Mouse (Mus musculus): ENCODE measurements around the gene Kcnj15. TPM values are rescaled to one million over a fixed set of nuclear protein-coding genes. Genes with fewer than 3 reads are reported as not detected.

The Kcnj15 gene
- polyA plus RNA-seq, 1 experiment from 2014 or later, result 0.14 TPM

- Histone ChIP-seq H3K4me1 (no peaks in the 10 kb centered on the region), H3K4me2 (replicated peaks) (no peak overlapping the region), H3K9ac (no peak overlapping the region), H3K27ac (no peak overlapping the region), H3K4me3 (no peak overlapping the region), H3K36me3 (no peaks in the 10 kb centered on the region), H3K9me3 (no peaks in the 10 kb centered on the region), H3K27me3 (replicated peaks) (no peaks in the 10 kb centered on the region)
- ATAC-seq (ENCODE audit: low FRiP score, low read depth), result no peak
- 81% methylated on average over 7 of the region's 7 CpGs for WGBS
Observed at GRCm38 (mm10) chr16:95225285-95225684, 32.1 kb upstream of the Kcnj15 start.

- ATAC-seq (ENCODE audit: low FRiP score, low read depth), result no peak
- 91% methylated on average over 4 of the region's 4 CpGs for WGBS
- H3K27ac ChIP-seq, result no peak overlapping the region
Observed at GRCm38 (mm10) chr16:95231768-95232167, 25.6 kb upstream of the Kcnj15 start.

GRCm38 (mm10) chr16:95234891-95235548 lies 22.3 kb upstream of the Kcnj15 start:
- no peak overlapping the region for H3K4me3 ChIP-seq
- no peaks in the 10 kb centered on the region for H3K4me1 ChIP-seq
- H3K9ac ChIP-seq, result no peak overlapping the region
- H3K9me3 ChIP-seq, result no peaks in the 10 kb centered on the region
- H3K4me2 ChIP-seq (replicated peaks), result no peak overlapping the region
- no peaks in the 10 kb centered on the region for H3K27me3 ChIP-seq (replicated peaks)
- no peak overlapping the region for H3K27ac ChIP-seq
- H3K36me3 ChIP-seq, result no peaks in the 10 kb centered on the region
- WGBS, result 88% methylated on average over 2 of the region's 2 CpGs
- no peak for ATAC-seq (ENCODE audit: low FRiP score, low read depth)

More at GRCm38 (mm10) chr16:95231768-95232167, 25.6 kb upstream of the Kcnj15 start:
- Histone ChIP-seq H3K4me1 (no peaks in the 10 kb centered on the region), H3K9me3 (no peaks in the 10 kb centered on the region), H3K27me3 (replicated peaks) (no peaks in the 10 kb centered on the region), H3K36me3 (no peaks in the 10 kb centered on the region), H3K4me2 (replicated peaks) (no peak overlapping the region), H3K4me3 (no peak overlapping the region), H3K9ac (no peak overlapping the region)

- Histone ChIP-seq H3K27ac (no peak overlapping the region), H3K9me3 (no peaks in the 10 kb centered on the region), H3K4me3 (no peak overlapping the region), H3K4me2 (replicated peaks) (no peak overlapping the region), H3K27me3 (replicated peaks) (no peaks in the 10 kb centered on the region), H3K36me3 (no peaks in the 10 kb centered on the region), H3K4me1 (no peaks in the 10 kb centered on the region), H3K9ac (no peak overlapping the region)
- 83% methylated on average over 7 of the region's 7 CpGs for WGBS
- ATAC-seq (ENCODE audit: low FRiP score, low read depth), result no peak
Observed at GRCm38 (mm10) chr16:95239209-95239925, 18.0 kb upstream of the Kcnj15 start.

- Histone ChIP-seq H3K27me3 (replicated peaks) (no peaks in the 10 kb centered on the region), H3K9me3 (no peaks in the 10 kb centered on the region), H3K36me3 (no peaks in the 10 kb centered on the region), H3K9ac (no peak overlapping the region), H3K4me1 (no peaks in the 10 kb centered on the region), H3K27ac (no peak overlapping the region), H3K4me2 (replicated peaks) (no peak overlapping the region), H3K4me3 (no peak overlapping the region)
- 70% methylated on average over 5 of the region's 5 CpGs for WGBS
- no peak for ATAC-seq (ENCODE audit: low FRiP score, low read depth)
Observed at GRCm38 (mm10) chr16:95240688-95241087, 16.7 kb upstream of the Kcnj15 start.

- Histone ChIP-seq H3K4me1 (no peaks in the 10 kb centered on the region), H3K4me3 (no peak overlapping the region), H3K9me3 (no peaks in the 10 kb centered on the region), H3K27ac (no peak overlapping the region), H3K27me3 (replicated peaks) (no peaks in the 10 kb centered on the region), H3K36me3 (no peaks in the 10 kb centered on the region), H3K9ac (no peak overlapping the region), H3K4me2 (replicated peaks) (no peak overlapping the region)
- WGBS, result 84% methylated on average over 4 of the region's 4 CpGs
- ATAC-seq (ENCODE audit: low FRiP score, low read depth), result no peak
Observed at GRCm38 (mm10) chr16:95241581-95241980, 15.8 kb upstream of the Kcnj15 start.

- 94% methylated on average over 4 of the region's 4 CpGs for whole genome bisulfite sequencing
- Histone ChIP-seq H3K27me3 (replicated peaks) (no peaks in the 10 kb centered on the region), H3K4me1 (no peaks in the 10 kb centered on the region), H3K4me2 (replicated peaks) (no peak overlapping the region), H3K27ac (no peak overlapping the region), H3K9me3 (no peaks in the 10 kb centered on the region), H3K4me3 (no peak overlapping the region), H3K36me3 (no peaks in the 10 kb centered on the region), H3K9ac (no peak overlapping the region)
- no peak for ATAC-seq (ENCODE audit: low FRiP score, low read depth)
Observed at GRCm38 (mm10) chr16:95242114-95242513, 15.2 kb upstream of the Kcnj15 start.

- no peaks in the 10 kb centered on the region for H3K27me3 ChIP-seq (replicated peaks)
- 90% methylated on average over 1 of the region's 1 CpGs for WGBS
- no peaks in the 10 kb centered on the region for H3K4me1 ChIP-seq
- H3K4me2 ChIP-seq (replicated peaks), result no peak overlapping the region
- H3K36me3 ChIP-seq, result no peaks in the 10 kb centered on the region
- H3K9ac ChIP-seq, result no peak overlapping the region
- ATAC-seq (ENCODE audit: low FRiP score, low read depth), result no peak
- no peak overlapping the region for H3K27ac ChIP-seq
- no peaks in the 10 kb centered on the region for H3K9me3 ChIP-seq
- no peak overlapping the region for H3K4me3 ChIP-seq
Observed at GRCm38 (mm10) chr16:95243401-95243800, 14.0 kb upstream of the Kcnj15 start.

GRCm38 (mm10) chr16:95244626-95245303 lies 12.6 kb upstream of the Kcnj15 start:
- no peak overlapping the region for H3K9ac ChIP-seq
- no peak overlapping the region for H3K4me3 ChIP-seq
- H3K4me2 ChIP-seq (replicated peaks), result no peak overlapping the region
- H3K27ac ChIP-seq, result no peak overlapping the region
- no peaks in the 10 kb centered on the region for H3K4me1 ChIP-seq
- ATAC-seq (ENCODE audit: low FRiP score, low read depth), result no peak
- WGBS, result 86% methylated on average over 12 of the region's 12 CpGs
- H3K36me3 ChIP-seq, result no peaks in the 10 kb centered on the region
- H3K27me3 ChIP-seq (replicated peaks), result no peaks in the 10 kb centered on the region
- H3K9me3 ChIP-seq, result no peaks in the 10 kb centered on the region

- Histone ChIP-seq H3K27ac (no peak overlapping the region), H3K9me3 (no peaks in the 10 kb centered on the region), H3K4me1 (no peaks in the 10 kb centered on the region), H3K36me3 (no peaks in the 10 kb centered on the region), H3K4me2 (replicated peaks) (no peak overlapping the region), H3K9ac (no peak overlapping the region), H3K4me3 (no peak overlapping the region), H3K27me3 (replicated peaks) (no peaks in the 10 kb centered on the region)
- ATAC-seq (ENCODE audit: low FRiP score, low read depth), result no peak
- 86% methylated on average over 3 of the region's 3 CpGs for WGBS
Observed at GRCm38 (mm10) chr16:95245499-95245898, 11.9 kb upstream of the Kcnj15 start.

- Histone ChIP-seq H3K9me3 (no peaks in the 10 kb centered on the region), H3K4me3 (no peak overlapping the region), H3K27me3 (replicated peaks) (no peaks in the 10 kb centered on the region), H3K36me3 (no peaks in the 10 kb centered on the region), H3K4me1 (no peaks in the 10 kb centered on the region), H3K27ac (no peak overlapping the region), H3K4me2 (replicated peaks) (no peak overlapping the region), H3K9ac (no peak overlapping the region)
- ATAC-seq (ENCODE audit: low FRiP score, low read depth), result no peak
- WGBS, result 89% methylated on average over 5 of the region's 5 CpGs
Observed at GRCm38 (mm10) chr16:95248646-95249045, 8.7 kb upstream of the Kcnj15 start.

- H3K9me3 ChIP-seq, result no peaks in the 10 kb centered on the region
- no peak overlapping the region for H3K9ac ChIP-seq
- no peak overlapping the region for H3K27ac ChIP-seq
- ATAC-seq (ENCODE audit: low FRiP score, low read depth), result no peak
- no peaks in the 10 kb centered on the region for H3K36me3 ChIP-seq
- no peak overlapping the region for H3K4me2 ChIP-seq (replicated peaks)
- 60% methylated on average over 2 of the region's 2 CpGs for WGBS
- no peaks in the 10 kb centered on the region for H3K4me1 ChIP-seq
- H3K4me3 ChIP-seq, result no peak overlapping the region
- no peaks in the 10 kb centered on the region for H3K27me3 ChIP-seq (replicated peaks)
Observed at GRCm38 (mm10) chr16:95256648-95257047, 710 bp upstream of the Kcnj15 start.

All from neural tube, embryonic 12.5 days (tissue).